Mouse (Mus musculus): ENCODE results near the gene Polr2c.
"Not testable (repeated sequence)": the region's sequence is repeated elsewhere in the genome, so short reads cannot be mapped to it uniquely, and the experiment has no call there.

Gene Polr2c

GRCm38 (mm10) chr8:94838600-94838999 is 18.6 kb upstream of the Polr2c start:
- DNase-seq (ENCODE audit: low read depth) = peak; percentile 80

DNA sequence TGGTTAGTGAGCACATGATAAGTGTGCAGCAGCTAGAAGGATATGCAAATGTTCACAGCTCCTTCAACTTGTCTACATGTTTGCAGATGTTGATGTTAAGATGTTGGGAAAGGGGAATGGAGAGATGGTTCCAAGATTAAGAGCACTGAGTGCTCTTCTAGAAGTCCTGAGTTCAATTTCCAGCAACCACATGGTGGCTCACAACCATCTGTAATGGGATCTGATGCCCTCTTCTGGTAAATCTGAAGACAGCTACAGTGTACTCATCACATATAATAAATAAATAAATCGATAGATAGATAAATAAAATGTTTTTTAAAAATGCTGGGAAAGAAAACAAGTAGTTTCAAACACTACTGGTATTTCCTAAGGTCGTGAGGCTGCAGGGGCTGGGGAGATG is 16.1 kb upstream of the Polr2c start:
- DNase-seq (ENCODE audit: low read depth) = no peak

GRCm38 (mm10) chr8:94850049-94850448 is 7.2 kb upstream of the Polr2c start:
- no peak for DNase-seq (ENCODE audit: low read depth)

- DNase-seq (ENCODE audit: low read depth) = not testable (repeated sequence)
These were observed 2.5 kb upstream of the Polr2c start for GRCm38 (mm10) chr8:94854761-94855160.

- DNase-seq (ENCODE audit: low read depth) = no peak
These were observed 272 bp upstream of the Polr2c start for GRCm38 (mm10) chr8:94857011-94857345.

DNA sequence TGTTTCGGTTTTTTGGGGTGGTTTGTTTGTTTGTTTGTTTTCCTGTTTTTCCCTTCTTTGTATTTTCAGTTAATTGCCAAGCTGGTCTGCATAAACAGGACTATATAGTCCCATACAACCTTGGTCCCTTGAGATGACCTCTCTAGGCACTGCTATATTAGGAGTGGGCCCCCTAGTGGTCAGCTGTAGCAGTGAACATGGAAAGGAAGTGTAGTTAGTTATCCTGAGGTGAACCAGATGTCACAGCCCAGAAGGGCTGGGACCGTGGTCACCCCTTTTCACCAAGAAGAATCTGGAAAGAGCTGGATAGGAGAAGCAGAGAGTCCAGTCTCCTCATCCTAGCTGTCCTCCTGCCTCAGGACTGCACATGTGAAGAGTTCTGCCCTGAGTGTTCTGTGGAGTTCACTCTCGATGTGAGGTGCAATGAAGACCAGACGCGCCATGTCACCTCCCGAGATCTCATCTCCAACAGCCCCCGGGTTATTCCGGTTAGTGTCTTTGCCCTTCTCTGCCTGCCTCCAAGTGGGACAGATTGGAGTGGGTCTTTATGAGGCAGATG is 4.2 kb downstream of the Polr2c start:
- peak; percentile 82 for DNase-seq (ENCODE audit: low read depth)

- DNase-seq (ENCODE audit: low read depth) = no peak
These were observed 5.4 kb downstream of the Polr2c start for GRCm38 (mm10) chr8:94862487-94863220.

GRCm38 (mm10) chr8:94863897-94864673 is 6.8 kb downstream of the Polr2c start:
- no peak for DNase-seq (ENCODE audit: low read depth)

DNA sequence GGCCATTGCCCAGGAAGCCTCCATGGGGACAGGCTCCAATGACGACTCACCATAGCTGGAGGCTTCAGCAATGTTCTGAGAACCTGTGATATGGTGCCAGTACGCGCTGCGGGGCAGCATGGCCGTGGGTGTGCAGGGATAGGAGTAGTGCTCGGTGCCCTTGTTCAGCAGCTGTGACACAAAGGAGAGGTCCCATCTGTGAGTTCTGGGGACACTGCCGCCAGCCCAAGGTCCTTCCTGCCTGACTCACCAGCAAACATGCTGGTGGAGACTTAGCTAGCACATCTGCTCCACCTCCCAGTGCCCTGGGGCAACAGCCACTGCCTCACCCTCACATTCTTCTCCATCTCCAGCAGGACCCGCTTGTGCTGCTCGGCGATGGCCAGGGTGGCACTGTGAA is 8.0 kb downstream of the Polr2c start:
- DNase-seq (ENCODE audit: low read depth) = no peak

GRCm38 (mm10) chr8:94866921-94867320 is 9.7 kb downstream of the Polr2c start:
- DNase-seq (ENCODE audit: low read depth) = no peak

GRCm38 (mm10) chr8:94869146-94869545 is 11.9 kb downstream of the Polr2c start:
- no peak for DNase-seq (ENCODE audit: low read depth)

GRCm38 (mm10) chr8:94870003-94870402 is 12.8 kb downstream of the Polr2c start:
- DNase-seq (ENCODE audit: low read depth) = no peak

GRCm38 (mm10) chr8:94870474-94871107 is 13.3 kb downstream of the Polr2c start:
- peak; percentile 27 for DNase-seq (ENCODE audit: low read depth)

DNA sequence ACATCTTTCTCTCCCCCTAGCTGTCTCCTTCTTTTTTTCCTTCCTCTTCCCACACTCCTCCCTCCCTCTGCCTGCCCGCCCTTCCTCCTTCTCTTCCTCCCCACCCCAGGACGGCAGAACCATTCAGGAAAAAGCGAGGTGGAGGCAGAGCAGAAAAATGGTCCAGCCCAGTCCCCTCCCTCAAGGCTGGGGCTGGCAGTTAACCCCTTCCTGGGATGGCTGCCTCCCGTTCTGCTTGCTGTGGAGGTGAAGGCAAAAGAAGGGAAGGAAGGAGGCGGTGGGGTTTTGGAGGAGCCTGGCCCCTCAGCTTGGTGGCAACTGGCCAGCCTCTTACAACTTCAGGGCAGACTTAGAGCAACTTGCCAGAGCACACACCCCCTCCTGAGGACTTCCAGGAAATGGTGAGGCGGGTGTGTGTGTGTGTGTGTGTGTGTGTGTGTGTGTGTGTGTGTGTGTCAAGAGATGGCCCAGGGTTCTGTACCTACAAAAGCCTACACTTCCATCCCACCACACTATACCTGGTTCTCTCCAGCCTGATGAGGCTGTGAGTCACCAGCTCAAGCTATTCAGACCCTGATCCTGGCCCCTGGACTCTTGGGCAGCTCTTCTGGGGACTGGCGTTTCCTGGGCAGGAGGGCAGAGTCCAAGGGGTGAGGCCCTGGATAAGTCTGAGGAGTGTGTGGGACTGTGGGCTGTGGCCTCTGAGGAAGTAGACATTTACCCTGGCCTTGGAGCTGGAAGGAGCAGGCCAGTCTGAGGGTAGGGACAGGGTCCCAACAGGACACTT is 14.1 kb downstream of the Polr2c start:
- DNase-seq (ENCODE audit: low read depth) = peak; percentile 68

DNA sequence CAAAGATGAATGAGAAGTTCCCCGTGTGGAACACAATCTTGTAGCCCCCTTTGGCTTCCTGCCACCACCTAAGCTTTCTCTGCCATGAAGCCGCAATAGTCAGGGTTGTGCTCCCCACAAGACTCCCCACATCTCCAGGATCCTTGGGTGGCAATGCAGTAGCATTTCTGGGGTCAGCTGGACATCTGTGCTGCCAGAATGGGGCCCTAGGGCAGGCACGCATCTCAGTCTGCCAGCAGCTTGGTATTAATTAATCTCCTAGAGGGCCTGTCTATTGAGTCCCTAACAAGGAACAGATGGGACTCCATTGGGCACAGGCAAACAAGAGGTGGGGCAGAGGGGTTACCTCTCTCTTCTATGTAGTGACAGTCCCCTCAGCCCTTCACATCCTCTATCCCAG is 14.9 kb downstream of the Polr2c start:
- DNase-seq (ENCODE audit: low read depth) = no peak

GRCm38 (mm10) chr8:94872576-94872975 is 15.3 kb downstream of the Polr2c start:
- no peak for DNase-seq (ENCODE audit: low read depth)

- peak; percentile 85 for DNase-seq (ENCODE audit: low read depth)
These were observed 17.1 kb downstream of the Polr2c start for GRCm38 (mm10) chr8:94874358-94874757.

GRCm38 (mm10) chr8:94875096-94875870 is 18.0 kb downstream of the Polr2c start:
- peak; percentile 30 for DNase-seq (ENCODE audit: low read depth)

GRCm38 (mm10) chr8:94875871-94876150 is 18.6 kb downstream of the Polr2c start:
- no peak for DNase-seq (ENCODE audit: low read depth)

GRCm38 (mm10) chr8:94876197-94876730 is 19.0 kb downstream of the Polr2c start, which contains the start of gene Dok4:
Gene Dok4 (minus strand): TSS chr8:94876330.
- peak; percentile 86 for DNase-seq (ENCODE audit: low read depth)

DNA sequence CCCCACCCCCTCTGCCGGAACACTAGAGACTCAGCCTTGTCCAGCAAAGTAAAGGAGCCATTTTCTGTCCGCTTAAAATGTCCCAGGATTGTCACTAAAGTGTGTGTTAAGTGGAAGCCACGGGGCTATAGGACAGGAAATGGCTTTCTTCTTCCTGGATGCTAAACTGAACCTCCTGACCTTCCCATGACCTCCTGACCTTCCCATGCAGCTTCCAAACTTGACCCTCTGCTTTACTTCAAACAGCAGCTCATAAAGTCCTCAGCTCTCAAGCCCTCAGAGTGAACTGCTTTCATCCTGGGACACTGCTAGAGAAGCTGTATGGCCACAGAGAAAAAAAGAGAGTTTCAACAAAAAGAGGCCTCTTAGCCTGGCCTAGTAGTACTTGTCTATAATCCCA is 19.6 kb downstream of the Polr2c start:
- DNase-seq (ENCODE audit: low read depth) = no peak

Data from naive thymus-derived CD4-positive, alpha-beta T cell, adult 2 months (primary cell).